Mouse (Mus musculus): ENCODE measurements around the gene Lcp2. TPM values are rescaled to one million over a fixed set of nuclear protein-coding genes. Genes with fewer than 3 reads are reported as not detected.

The Lcp2 gene
- polyA plus RNA-seq, 1 experiment: 3.1 TPM

DNA sequence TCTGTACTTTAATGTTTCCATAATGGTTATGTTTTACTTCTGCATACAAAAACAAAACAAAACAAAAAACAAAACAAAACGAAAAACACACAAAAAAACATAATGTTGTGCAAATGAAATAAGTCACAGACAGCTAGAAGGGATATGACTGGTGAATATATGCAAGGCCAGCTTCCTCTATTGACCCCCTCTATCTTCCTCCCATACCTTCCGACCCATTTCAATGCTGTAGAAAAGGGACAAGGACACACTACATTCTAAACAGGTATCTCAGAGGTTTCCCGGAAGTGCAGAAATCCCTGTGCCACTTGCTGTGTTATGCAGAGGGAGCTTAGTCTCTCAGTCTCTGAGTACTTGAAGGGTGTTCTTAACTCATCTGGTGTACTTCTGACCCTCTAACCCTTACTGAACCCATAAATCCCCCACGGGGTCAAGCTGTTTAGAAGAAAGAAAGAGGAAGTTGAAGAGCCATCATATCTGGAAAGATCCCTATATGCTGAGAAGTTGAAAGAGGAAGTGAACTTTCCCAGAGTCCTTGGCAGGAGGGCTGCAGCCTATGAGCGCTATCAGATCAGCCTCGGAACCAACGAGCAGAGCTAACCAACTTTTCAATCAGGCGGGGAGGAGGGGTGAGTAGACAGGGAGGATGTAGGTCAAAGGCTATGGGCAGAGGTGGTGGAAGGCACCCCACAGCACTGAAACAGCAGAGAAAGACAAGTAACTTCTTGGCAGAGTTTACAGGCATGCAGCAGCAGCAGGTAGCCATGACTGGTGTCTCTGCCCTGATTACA is 15.5 kb upstream of the Lcp2 start:
- Histone ChIP-seq H3K4me1 (ENCODE audit: control insufficient read depth, insufficient read depth, low read length) (no peaks in the 10 kb centered on the region), H3K36me3 (ENCODE audit: control insufficient read depth, insufficient read depth, low read length) (no peaks in the 10 kb centered on the region), H3K4me3 (ENCODE audit: insufficient read depth, low read depth, low read length) (no peak overlapping the region), H3K27ac (ENCODE audit: insufficient read depth, low read depth, low read length) (no peak overlapping the region), H3K27me3 (replicated peaks; ENCODE audit: control insufficient read depth, insufficient read depth, low read length) (no peaks in the 10 kb centered on the region)
- 48% methylated on average over 8 of the region's 8 CpGs for WGBS
- peak; percentile 23 for DNase-seq
- TF ChIP-seq POLR2A (IDR thresholded peaks at IDR 0.05; ENCODE audit: low read depth, low read length) (no peak), CTCF (conservative IDR thresholded peaks at IDR 0.05; ENCODE audit: insufficient read depth, insufficient read length, low read depth, low read length) (no peak)

DNA sequence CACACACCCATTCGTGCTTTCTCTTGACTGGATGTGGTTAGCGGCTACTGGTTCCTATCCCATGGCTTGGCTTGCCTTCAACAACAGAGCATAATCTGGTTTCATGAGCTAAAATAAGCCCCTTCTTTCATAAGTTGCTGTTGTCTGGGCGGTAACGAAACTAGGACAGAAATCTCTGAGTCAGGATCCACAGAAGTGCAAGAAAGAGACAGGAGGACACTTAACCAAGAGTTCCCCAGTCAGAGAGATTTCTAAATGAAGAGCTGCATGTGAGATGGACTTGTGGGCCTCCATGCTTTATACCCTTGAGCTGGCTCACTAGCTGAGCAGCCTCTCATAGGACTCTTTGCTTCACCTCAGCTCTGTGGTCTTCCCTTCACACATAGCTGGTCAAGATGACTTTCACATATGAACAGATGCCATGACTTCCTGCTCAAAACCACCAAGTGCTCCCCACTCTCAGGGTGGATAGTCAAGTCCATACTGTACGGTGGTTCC is 12.7 kb upstream of the Lcp2 start:
- 92% methylated on average over 5 of the region's 5 CpGs for WGBS
- Histone ChIP-seq H3K36me3 (ENCODE audit: control insufficient read depth, insufficient read depth, low read length) (no peaks in the 10 kb centered on the region), H3K27me3 (replicated peaks; ENCODE audit: control insufficient read depth, insufficient read depth, low read length) (no peaks in the 10 kb centered on the region), H3K4me3 (ENCODE audit: insufficient read depth, low read depth, low read length) (no peak overlapping the region), H3K4me1 (ENCODE audit: control insufficient read depth, insufficient read depth, low read length) (no peaks in the 10 kb centered on the region), H3K27ac (ENCODE audit: insufficient read depth, low read depth, low read length) (no peak overlapping the region)
- no peak for TF ChIP-seq POLR2A (IDR thresholded peaks at IDR 0.05; ENCODE audit: low read depth, low read length)
- no peak for TF ChIP-seq CTCF (conservative IDR thresholded peaks at IDR 0.05; ENCODE audit: insufficient read depth, insufficient read length, low read depth, low read length)
- DNase-seq: peak; percentile 8

GRCm38 (mm10) chr11:34034794-34035193 is 11.9 kb upstream of the Lcp2 start:
- no peaks in the 10 kb centered on the region for H3K36me3 ChIP-seq (ENCODE audit: control insufficient read depth, insufficient read depth, low read length)
- no peak for TF ChIP-seq POLR2A (IDR thresholded peaks at IDR 0.05; ENCODE audit: low read depth, low read length)
- TF ChIP-seq CTCF (conservative IDR thresholded peaks at IDR 0.05; ENCODE audit: insufficient read depth, insufficient read length, low read depth, low read length): no peak
- no peak for DNase-seq
- WGBS: 73% methylated on average over 2 of the region's 2 CpGs
- H3K27me3 ChIP-seq (replicated peaks; ENCODE audit: control insufficient read depth, insufficient read depth, low read length): no peaks in the 10 kb centered on the region
- H3K4me3 ChIP-seq (ENCODE audit: insufficient read depth, low read depth, low read length): no peak overlapping the region
- H3K4me1 ChIP-seq (ENCODE audit: control insufficient read depth, insufficient read depth, low read length): no peaks in the 10 kb centered on the region
- no peak overlapping the region for H3K27ac ChIP-seq (ENCODE audit: insufficient read depth, low read depth, low read length)

DNA sequence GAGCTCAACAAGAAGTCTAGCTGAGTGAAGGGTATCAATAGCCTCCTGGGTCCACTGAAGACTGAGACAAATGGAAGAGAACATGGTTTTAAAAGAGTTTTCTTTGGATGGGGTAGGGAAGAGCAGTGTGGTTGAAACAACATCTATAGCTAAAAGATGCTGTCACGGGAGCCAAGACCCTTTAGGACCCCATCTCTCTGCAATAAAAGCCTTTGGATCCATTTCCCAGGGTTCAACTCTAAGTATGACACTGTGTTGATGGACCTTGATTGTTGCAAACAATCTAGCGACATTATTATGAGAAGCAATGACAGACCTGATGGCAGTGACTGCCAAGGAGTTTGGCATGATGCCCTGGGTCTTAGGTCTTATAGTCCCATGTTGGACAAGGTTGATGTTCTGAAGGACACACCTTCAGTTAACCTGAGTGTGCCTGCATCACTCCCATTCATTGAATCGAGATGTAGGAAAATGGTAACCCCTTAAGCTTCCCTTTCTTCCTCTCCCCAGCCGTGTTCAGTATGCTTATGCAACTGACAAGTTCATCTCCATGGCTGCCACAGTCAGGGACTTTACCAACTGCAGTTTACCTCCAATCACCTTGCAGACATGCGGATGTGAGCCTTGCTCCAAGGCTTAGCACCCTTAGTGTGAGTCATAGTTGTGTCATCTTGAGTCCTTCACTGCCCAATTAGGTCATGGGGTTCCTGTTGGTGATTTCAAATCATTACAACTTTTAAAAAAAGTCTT is 10.6 kb upstream of the Lcp2 start:
- H3K36me3 ChIP-seq (ENCODE audit: control insufficient read depth, insufficient read depth, low read length): no peaks in the 10 kb centered on the region
- DNase-seq: no peak
- no peak overlapping the region for H3K4me3 ChIP-seq (ENCODE audit: insufficient read depth, low read depth, low read length)
- 80% methylated on average over 5 of the region's 5 CpGs for WGBS
- H3K4me1 ChIP-seq (ENCODE audit: control insufficient read depth, insufficient read depth, low read length): no peaks in the 10 kb centered on the region
- H3K27ac ChIP-seq (ENCODE audit: insufficient read depth, low read depth, low read length): no peak overlapping the region
- TF ChIP-seq CTCF (conservative IDR thresholded peaks at IDR 0.05; ENCODE audit: insufficient read depth, insufficient read length, low read depth, low read length): no peak
- no peak for TF ChIP-seq POLR2A (IDR thresholded peaks at IDR 0.05; ENCODE audit: low read depth, low read length)
- no peaks in the 10 kb centered on the region for H3K27me3 ChIP-seq (replicated peaks; ENCODE audit: control insufficient read depth, insufficient read depth, low read length)

GRCm38 (mm10) chr11:34040061-34040460 is 6.7 kb upstream of the Lcp2 start:
- Histone ChIP-seq H3K27me3 (replicated peaks; ENCODE audit: control insufficient read depth, insufficient read depth, low read length) (no peaks in the 10 kb centered on the region), H3K4me3 (ENCODE audit: insufficient read depth, low read depth, low read length) (no peak overlapping the region), H3K4me1 (ENCODE audit: control insufficient read depth, insufficient read depth, low read length) (no peaks in the 10 kb centered on the region), H3K36me3 (ENCODE audit: control insufficient read depth, insufficient read depth, low read length) (no peaks in the 10 kb centered on the region), H3K27ac (ENCODE audit: insufficient read depth, low read depth, low read length) (no peak overlapping the region)
- TF ChIP-seq CTCF (conservative IDR thresholded peaks at IDR 0.05; ENCODE audit: insufficient read depth, insufficient read length, low read depth, low read length) (no peak), POLR2A (IDR thresholded peaks at IDR 0.05; ENCODE audit: low read depth, low read length) (no peak)
- 83% methylated on average over 5 of the region's 5 CpGs for WGBS
- DNase-seq: no peak

DNA sequence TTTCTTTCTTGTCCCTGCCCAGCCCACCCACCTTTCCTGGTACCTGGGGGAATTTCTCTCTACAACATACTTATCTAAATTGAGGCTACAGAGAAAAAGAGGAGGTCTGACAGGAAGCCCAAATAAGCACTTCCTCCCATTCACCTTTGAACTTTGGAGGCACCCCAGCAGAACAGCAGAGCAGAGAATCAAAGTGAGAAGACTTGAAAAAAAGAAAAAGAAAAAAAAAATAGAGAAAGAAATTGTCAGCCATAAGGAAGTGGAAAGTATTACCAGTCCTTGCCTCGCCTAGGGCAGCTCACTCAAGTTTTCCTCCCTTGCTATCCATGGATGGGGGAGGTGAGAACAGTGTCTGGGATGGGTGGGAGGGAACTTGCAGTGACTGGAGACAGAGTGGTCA is 3.9 kb upstream of the Lcp2 start:
- Histone ChIP-seq H3K27ac (ENCODE audit: insufficient read depth, low read depth, low read length) (no peak overlapping the region), H3K4me1 (ENCODE audit: control insufficient read depth, insufficient read depth, low read length) (no peaks in the 10 kb centered on the region), H3K4me3 (ENCODE audit: insufficient read depth, low read depth, low read length) (no peak overlapping the region), H3K36me3 (ENCODE audit: control insufficient read depth, insufficient read depth, low read length) (no peaks in the 10 kb centered on the region), H3K27me3 (replicated peaks; ENCODE audit: control insufficient read depth, insufficient read depth, low read length) (no peaks in the 10 kb centered on the region)
- DNase-seq: no peak
- TF ChIP-seq CTCF (conservative IDR thresholded peaks at IDR 0.05; ENCODE audit: insufficient read depth, insufficient read length, low read depth, low read length) (no peak), POLR2A (IDR thresholded peaks at IDR 0.05; ENCODE audit: low read depth, low read length) (no peak)
- 30% methylated on average over 1 of the region's 1 CpGs for WGBS

- no peaks in the 10 kb centered on the region for H3K27me3 ChIP-seq (replicated peaks; ENCODE audit: control insufficient read depth, insufficient read depth, low read length)
- no peak overlapping the region for H3K27ac ChIP-seq (ENCODE audit: insufficient read depth, low read depth, low read length)
- no peak for DNase-seq
- WGBS: 88% methylated on average over 5 of the region's 5 CpGs
- no peaks in the 10 kb centered on the region for H3K36me3 ChIP-seq (ENCODE audit: control insufficient read depth, insufficient read depth, low read length)
- H3K4me1 ChIP-seq (ENCODE audit: control insufficient read depth, insufficient read depth, low read length): no peaks in the 10 kb centered on the region
- H3K4me3 ChIP-seq (ENCODE audit: insufficient read depth, low read depth, low read length): 0 out of 2 replicates have a peak overlapping the region, but pooled peaks have one; percentile 25
- TF ChIP-seq CTCF (conservative IDR thresholded peaks at IDR 0.05; ENCODE audit: insufficient read depth, insufficient read length, low read depth, low read length) (no peak), POLR2A (IDR thresholded peaks at IDR 0.05; ENCODE audit: low read depth, low read length) (no peak)
These were observed 820 bp downstream of the Lcp2 start for GRCm38 (mm10) chr11:34047542-34047937.
